Mouse (Mus musculus) forebrain, embryonic 12.5 days (tissue): ENCODE measurements around the gene Slc41a1. TPM values are rescaled to one million over a fixed set of nuclear protein-coding genes. Genes with fewer than 3 reads are reported as not detected.

Source experiments
- ATAC-seq: fragments of 200-750 bp; cut with Nextera tagmentation; 2 replicates; pipeline ENCODE4 v1.8.0; 2017; ENCODE audit warnings: moderate TSS enrichment; ENCODE audit not compliant: low FRiP score
- H3K27ac ChIP-seq: fragments of 300-500 bp; sonication (generic); 2 replicates; pipeline ENCODE4 v1.5.1; 2016; ENCODE audit warnings: mild to moderate bottlenecking
- H3K27me3 ChIP-seq: fragments of 300-500 bp; sonication (generic); 2 replicates; pipeline ENCODE4 v1.6.1; 2016; ENCODE audit warnings: mild to moderate bottlenecking
- H3K36me3 ChIP-seq: fragments of 300-500 bp; sonication (generic); replicated peaks from 2 replicates; pipeline ENCODE4 v1.6.1; 2016; ENCODE audit warnings: mild to moderate bottlenecking
- H3K4me1 ChIP-seq: fragments of 300-500 bp; sonication (generic); 2 replicates; pipeline ENCODE4 v1.6.1; 2016
- H3K4me2 ChIP-seq: fragments of 300-500 bp; sonication (generic); 2 replicates; pipeline ENCODE4 v1.6.1; 2016; ENCODE audit warnings: mild to moderate bottlenecking, moderate library complexity
- H3K4me3 ChIP-seq: fragments of 300-500 bp; sonication (generic); replicated peaks from 2 replicates; pipeline ENCODE4 v1.5.1; 2016; ENCODE audit warnings: mild to moderate bottlenecking
- H3K9ac ChIP-seq: fragments of 300-500 bp; sonication (generic); 2 replicates; pipeline ENCODE4 v1.6.1; 2016; ENCODE audit warnings: mild to moderate bottlenecking
- H3K9me3 ChIP-seq: fragments of 300-500 bp; sonication (generic); 2 replicates; pipeline ENCODE4 v1.6.1; 2016
- WGBS: fragments of 180-500 bp; shearing (Covaris S2); methylation state at CpG from one replicate; pipeline ENCODE4 v1.1.7; 2016; 5-methylcytosine and 5-hydroxymethylcytosine counted together
- polyA plus RNA-seq: library from polyadenylated mRNA; unstranded; fragments of >200 nt; fragmentation: Nextera tagmentation; extraction: Ambion mirVana; gene quantifications from 2 replicates; pipeline ENCODE4 v1.2.1, GENCODE M21; 2016

Slc41a1 gene
- polyA plus RNA-seq, 1 experiment from 2014 or later = 10.2 TPM

GRCm38 (mm10) chr1:131829279-131829678 is 2.0 kb downstream of the Slc41a1 start:
- no peak overlapping the region for H3K27ac ChIP-seq
- 64% methylated on average over 5 of the region's 5 CpGs for WGBS
- peak overlapping the region; percentile 40; the same call in 1 of the 2 replicates for H3K9ac ChIP-seq

GRCm38 (mm10) chr1:131830561-131830960 is 3.3 kb downstream of the Slc41a1 start:
- Histone ChIP-seq H3K9ac (no peak overlapping the region), H3K27ac (no peak overlapping the region), H3K4me1 (peaks cover 36% of the 10 kb centered on the region), H3K4me3 (no peak overlapping the region), H3K27me3 (no peaks in the 10 kb centered on the region), H3K36me3 (peaks cover 17% of the 10 kb centered on the region), H3K9me3 (no peaks in the 10 kb centered on the region), H3K4me2 (no peak overlapping the region)
- ATAC-seq = no peak
- 88% methylated on average over 15 of the region's 15 CpGs for WGBS

More at GRCm38 (mm10) chr1:131829279-131829678, 2.0 kb downstream of the Slc41a1 start:
- Histone ChIP-seq H3K36me3 (peaks cover 17% of the 10 kb centered on the region), H3K4me2 (peak overlapping the region; percentile 82), H3K9me3 (no peaks in the 10 kb centered on the region), H3K4me3 (peak overlapping the region; percentile 71), H3K4me1 (peaks cover 36% of the 10 kb centered on the region), H3K27me3 (no peaks in the 10 kb centered on the region)
- no peak for ATAC-seq

- no peak for ATAC-seq
Observed at GRCm38 (mm10) chr1:131830971-131831641, 3.8 kb downstream of the Slc41a1 start.

GRCm38 (mm10) chr1:131837035-131837434 is 9.7 kb downstream of the Slc41a1 start:
- no peak for ATAC-seq
- WGBS = 88% methylated on average over 3 of the region's 3 CpGs
- Histone ChIP-seq H3K27me3 (no peaks in the 10 kb centered on the region), H3K4me1 (peaks cover 7% of the 10 kb centered on the region; the same call in 1 of the 2 replicates), H3K36me3 (peaks cover 29% of the 10 kb centered on the region), H3K27ac (no peak overlapping the region), H3K4me2 (no peak overlapping the region), H3K9me3 (no peaks in the 10 kb centered on the region), H3K9ac (no peak overlapping the region), H3K4me3 (no peak overlapping the region)

More at GRCm38 (mm10) chr1:131830971-131831641, 3.8 kb downstream of the Slc41a1 start:
- Histone ChIP-seq H3K4me2 (no peak overlapping the region), H3K4me1 (peaks cover 36% of the 10 kb centered on the region), H3K9ac (no peak overlapping the region), H3K27me3 (no peaks in the 10 kb centered on the region), H3K9me3 (no peaks in the 10 kb centered on the region), H3K4me3 (no peak overlapping the region), H3K27ac (no peak overlapping the region), H3K36me3 (peaks cover 17% of the 10 kb centered on the region)
- WGBS = 83% methylated on average over 8 of the region's 8 CpGs

- Histone ChIP-seq H3K4me3 (no peak overlapping the region), H3K27me3 (no peaks in the 10 kb centered on the region), H3K4me2 (no peak overlapping the region), H3K4me1 (no peaks in the 10 kb centered on the region; the same call in 1 of the 2 replicates), H3K27ac (no peak overlapping the region), H3K9ac (no peak overlapping the region), H3K36me3 (peaks cover 41% of the 10 kb centered on the region), H3K9me3 (no peaks in the 10 kb centered on the region)
- 87% methylated on average over 5 of the region's 5 CpGs for WGBS
- no peak for ATAC-seq
Observed at GRCm38 (mm10) chr1:131838542-131838941, 11.2 kb downstream of the Slc41a1 start.

GRCm38 (mm10) chr1:131839279-131839678 is 12.0 kb downstream of the Slc41a1 start:
- no peaks in the 10 kb centered on the region for H3K27me3 ChIP-seq
- WGBS = 50% methylated on average over 2 of the region's 2 CpGs
- no peaks in the 10 kb centered on the region for H3K4me1 ChIP-seq
- no peak overlapping the region for H3K9ac ChIP-seq
- ATAC-seq = no peak
- no peak overlapping the region for H3K27ac ChIP-seq
- no peak overlapping the region for H3K4me2 ChIP-seq
- H3K9me3 ChIP-seq = no peaks in the 10 kb centered on the region
- H3K4me3 ChIP-seq = no peak overlapping the region
- peaks cover 48% of the 10 kb centered on the region for H3K36me3 ChIP-seq

GRCm38 (mm10) chr1:131842221-131842620 is 14.9 kb downstream of the Slc41a1 start:
- H3K27ac ChIP-seq = no peak overlapping the region
- no peak overlapping the region for H3K4me2 ChIP-seq
- H3K27me3 ChIP-seq = no peaks in the 10 kb centered on the region
- no peaks in the 10 kb centered on the region for H3K9me3 ChIP-seq
- WGBS = 82% methylated on average over 4 of the region's 4 CpGs
- no peak for ATAC-seq
- peaks cover 69% of the 10 kb centered on the region for H3K36me3 ChIP-seq
- H3K9ac ChIP-seq = no peak overlapping the region
- H3K4me3 ChIP-seq = no peak overlapping the region
- H3K4me1 ChIP-seq = no peaks in the 10 kb centered on the region

- H3K4me2 ChIP-seq = no peak overlapping the region
- H3K9ac ChIP-seq = no peak overlapping the region
- H3K36me3 ChIP-seq = peaks cover 72% of the 10 kb centered on the region
- no peaks in the 10 kb centered on the region for H3K9me3 ChIP-seq
- H3K27ac ChIP-seq = no peak overlapping the region
- H3K27me3 ChIP-seq = no peaks in the 10 kb centered on the region
- no peak for ATAC-seq
- no peaks in the 10 kb centered on the region for H3K4me1 ChIP-seq
- WGBS = 97% methylated on average over 10 of the region's 10 CpGs
- no peak overlapping the region for H3K4me3 ChIP-seq
Observed at GRCm38 (mm10) chr1:131843758-131844157, 16.5 kb downstream of the Slc41a1 start.

GRCm38 (mm10) chr1:131844883-131845282 is 17.6 kb downstream of the Slc41a1 start:
- H3K9me3 ChIP-seq = no peaks in the 10 kb centered on the region
- peaks cover 63% of the 10 kb centered on the region for H3K36me3 ChIP-seq
- H3K4me2 ChIP-seq = no peak overlapping the region
- no peaks in the 10 kb centered on the region for H3K4me1 ChIP-seq
- no peaks in the 10 kb centered on the region for H3K27me3 ChIP-seq
- no peak overlapping the region for H3K27ac ChIP-seq
- no peak for ATAC-seq
- 61% methylated on average over 8 of the region's 8 CpGs for WGBS
- no peak overlapping the region for H3K9ac ChIP-seq
- no peak overlapping the region for H3K4me3 ChIP-seq

DNA sequence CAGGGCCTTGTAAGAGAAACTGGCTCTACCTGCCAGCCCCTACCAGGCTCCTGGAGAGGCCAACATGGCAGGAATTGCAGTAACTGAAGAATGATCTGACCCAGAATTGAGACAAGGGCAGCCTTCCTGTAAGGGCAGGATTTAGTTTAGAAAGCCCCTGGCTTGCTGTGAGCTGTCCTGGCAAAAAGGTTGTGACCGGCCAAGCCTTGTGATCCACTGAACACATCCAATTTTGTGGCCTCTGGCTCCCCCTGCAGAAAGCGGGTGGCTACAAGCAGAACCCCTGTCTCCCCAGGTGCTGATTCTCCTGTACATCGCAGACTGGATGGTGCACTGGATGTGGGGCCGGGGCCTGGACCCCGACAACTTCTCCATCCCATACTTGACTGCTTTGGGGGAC is 19.0 kb downstream of the Slc41a1 start:
- no peak for ATAC-seq
- Histone ChIP-seq H3K9me3 (no peaks in the 10 kb centered on the region), H3K4me1 (no peaks in the 10 kb centered on the region), H3K4me2 (no peak overlapping the region), H3K4me3 (no peak overlapping the region), H3K27me3 (no peaks in the 10 kb centered on the region), H3K27ac (no peak overlapping the region), H3K9ac (no peak overlapping the region), H3K36me3 (peaks cover 54% of the 10 kb centered on the region)
- WGBS = 78% methylated on average over 5 of the region's 5 CpGs

DNA sequence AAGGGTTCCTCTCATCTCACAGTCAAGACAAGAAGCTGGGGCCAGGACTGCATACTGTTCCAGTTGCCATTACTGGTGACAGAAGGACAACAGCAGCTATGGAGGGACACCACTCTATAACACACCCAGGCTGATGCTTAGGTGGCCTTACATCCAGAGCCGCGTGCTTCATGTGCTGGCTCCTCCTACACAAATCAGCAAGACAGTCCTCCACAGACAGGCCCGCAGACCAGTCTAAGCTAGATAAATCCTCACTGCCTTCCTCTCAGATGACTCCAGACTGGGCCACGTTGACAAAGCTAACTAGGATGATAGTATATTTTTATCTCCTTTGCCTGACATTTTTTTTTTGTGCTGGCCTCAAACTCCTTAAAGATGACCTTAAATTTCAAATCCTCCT is 34.5 kb downstream of the Slc41a1 start:
- no peak for ATAC-seq
- WGBS = 86% methylated on average over 4 of the region's 4 CpGs

GRCm38 (mm10) chr1:131865596-131865995 is 38.3 kb downstream of the Slc41a1 start:
- Histone ChIP-seq H3K9me3 (no peaks in the 10 kb centered on the region), H3K4me1 (peaks cover 7% of the 10 kb centered on the region; the same call in 1 of the 2 replicates), H3K9ac (no peak overlapping the region), H3K27me3 (peaks cover 5% of the 10 kb centered on the region; the same call in 1 of the 2 replicates), H3K4me3 (no peak overlapping the region), H3K27ac (no peak overlapping the region), H3K36me3 (no peaks in the 10 kb centered on the region), H3K4me2 (no peak overlapping the region)
- WGBS = 82% methylated on average over 5 of the region's 5 CpGs
- ATAC-seq = no peak

More for the DNA sequence above, 34.5 kb downstream of the Slc41a1 start:
- Histone ChIP-seq H3K4me3 (no peak overlapping the region), H3K9me3 (no peaks in the 10 kb centered on the region), H3K36me3 (no peaks in the 10 kb centered on the region), H3K4me2 (no peak overlapping the region), H3K27ac (no peak overlapping the region), H3K9ac (no peak overlapping the region), H3K27me3 (no peaks in the 10 kb centered on the region), H3K4me1 (no peaks in the 10 kb centered on the region)
